Mouse (Mus musculus) erythroblast, embryonic 14.5 days (primary cell): ENCODE results near the gene Thg1l.

Experiments used
- GATA1 ChIP-seq: IDR thresholded peaks from 2 replicates; pipeline ENCODE4 v1.6.1; 2012; ENCODE audit warnings: low read length, inconsistent platforms, mixed read lengths
- TAL1 ChIP-seq: IDR thresholded peaks from 3 replicates; pipeline ENCODE4 v1.6.1; 2012; ENCODE audit warnings: low read length, inconsistent platforms, mixed read lengths

GRCm38 (mm10) chr11:45921026-45921425 lies 34.3 kb downstream of the Thg1l start:
- no peak for TF ChIP-seq TAL1
- TF ChIP-seq GATA1 = no peak
